In the genomic region with DNA sequence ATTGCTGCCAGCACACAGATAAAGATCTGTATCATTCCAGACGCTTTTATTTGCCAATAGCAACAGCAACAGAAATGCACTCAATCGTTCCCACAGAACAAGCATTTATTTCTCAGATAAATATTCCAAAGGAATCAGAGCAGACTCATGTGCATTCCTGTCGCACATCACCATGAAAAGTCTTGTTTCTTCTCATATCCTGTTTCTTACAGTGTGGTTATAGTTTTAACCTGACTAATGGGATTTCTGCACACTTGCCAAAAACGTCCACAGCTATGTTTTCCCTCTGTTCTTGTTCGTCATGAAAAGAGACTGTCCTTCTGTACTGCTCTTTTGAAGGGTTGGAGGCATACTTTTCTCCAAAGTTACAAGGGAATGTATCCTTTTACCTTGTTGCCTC, we compare ENCODE assay signal across 28 mouse cellular contexts.
A peak's percentile ranks its signal among the peaks of the same experiment; 100 is the strongest.
DNase-seq lines count a peak whose midpoint lies in the region; ATAC-seq and TF ChIP-seq lines count a peak whose summit lies in the region.
"Had no signal": no experiment of that assay in that cellular context is flagged by ENCODE, and none has a peak within 500 bp of the region (broad histone marks: within the 10 kb centered on the region; RNA-seq: fewer than 3 reads in every experiment).

No protein-coding gene starts in this region.

- H3K36me3 ChIP-seq in midbrain, postnatal 0 days (ENCODE audit: insufficient read depth, low read length) = no peaks in the 10 kb centered on the region
- H3K36me3 ChIP-seq in midbrain, embryonic 14.5 days (ENCODE audit: control insufficient read depth, insufficient read depth, low read length) = no peaks in the 10 kb centered on the region
- H3K36me3 ChIP-seq: embryonic facial prominence, embryonic 12.5 days; forebrain, embryonic 10.5 days; heart, embryonic 12.5 days; heart, embryonic 15.5 days; hindbrain, embryonic 10.5 days; hindbrain, embryonic 13.5 days; intestine, embryonic 15.5 days had no signal

- ATAC-seq in midbrain, postnatal 0 days (ENCODE audit: low FRiP score) = no peak
- ATAC-seq in midbrain, embryonic 14.5 days (ENCODE audit: low FRiP score, low TSS enrichment) = no peak
- ATAC-seq: activated CD4-positive, CD25-positive, alpha-beta regulatory T cell, adult 4 months; forebrain, embryonic 13.5 days; forebrain, embryonic 16.5 days; hindbrain, embryonic 16.5 days; intestine, embryonic 15.5 days had no signal

- DNase-seq in midbrain, postnatal 0 days (ENCODE audit: low spot score) = no peak
- no peak for DNase-seq in midbrain, embryonic 14.5 days
- DNase-seq in Muller cell, postnatal 12 days (ENCODE audit: inconsistent ontology term) = peak; percentile 40
- DNase-seq in fibroblast of lung, adult 2 months (ENCODE audit: low read depth) = peak; percentile 75
- no peak for DNase-seq in heart, adult 8-10 months (ENCODE audit: low spot score)
- DNase-seq in urinary bladder, adult 18-20 months (ENCODE audit: low spot score in 2 of 2) = no peak
- DNase-seq: adrenal gland, adult 8-10 months; adrenal gland, postnatal 25 days; cerebellum, adult 18-20 months; cerebellum, adult 9-10 months; cerebellum, postnatal 14 days; gastrocnemius, adult 2 months; gastrocnemius, postnatal 14 days; heart, adult 11 months; heart, postnatal 10 days; heart, postnatal 36 days had no signal

- no peak overlapping the region for H3K4me2 ChIP-seq in midbrain, postnatal 0 days (ENCODE audit: low read depth, low read length, poor library complexity, severe bottlenecking)
- no peak overlapping the region for H3K4me2 ChIP-seq in midbrain, embryonic 14.5 days (ENCODE audit: low read length)
- H3K4me2 ChIP-seq: embryonic facial prominence, embryonic 12.5 days; forebrain, embryonic 13.5 days; heart, embryonic 12.5 days; heart, embryonic 15.5 days; hindbrain, embryonic 13.5 days; intestine, embryonic 15.5 days had no signal

- no peaks in the 10 kb centered on the region for H3K4me1 ChIP-seq in midbrain, postnatal 0 days (ENCODE audit: insufficient read depth, low read length)
- H3K4me1 ChIP-seq in midbrain, embryonic 14.5 days (ENCODE audit: control insufficient read depth, insufficient read depth, low read length) = no peaks in the 10 kb centered on the region
- H3K4me1 ChIP-seq: embryonic facial prominence, embryonic 12.5 days; heart, embryonic 12.5 days; heart, embryonic 15.5 days; hindbrain, embryonic 10.5 days; hindbrain, embryonic 13.5 days; intestine, embryonic 15.5 days had no signal

- no peak overlapping the region for H3K4me3 ChIP-seq in midbrain, postnatal 0 days (ENCODE audit: low read depth, low read length)
- H3K4me3 ChIP-seq in midbrain, embryonic 14.5 days (replicated peaks; ENCODE audit: low read depth, low read length) = no peak overlapping the region
- H3K4me3 ChIP-seq: embryonic facial prominence, embryonic 12.5 days; erythroblast, embryonic 14.5 days; forebrain, embryonic 10.5 days; forebrain, embryonic 13.5 days; gastrocnemius, adult 2 months; heart, embryonic 12.5 days; heart, embryonic 15.5 days; hindbrain, embryonic 10.5 days; hindbrain, embryonic 13.5 days; intestine, embryonic 15.5 days had no signal

- no peak for TF ChIP-seq CTCF in midbrain, postnatal 0 days (IDR thresholded peaks at IDR 0.05)

- H3K9me3 ChIP-seq in midbrain, postnatal 0 days (ENCODE audit: low read length) = no peaks in the 10 kb centered on the region
- H3K9me3 ChIP-seq in midbrain, embryonic 14.5 days (ENCODE audit: control insufficient read depth, low read length) = no peaks in the 10 kb centered on the region
- H3K9me3 ChIP-seq: embryonic facial prominence, embryonic 12.5 days; forebrain, embryonic 10.5 days; forebrain, embryonic 13.5 days; heart, embryonic 12.5 days; heart, embryonic 15.5 days; hindbrain, embryonic 10.5 days; hindbrain, embryonic 13.5 days; intestine, embryonic 15.5 days had no signal

- peak overlapping the region; percentile 6; the same call in 1 of the 2 replicates for H3K27ac ChIP-seq in midbrain, postnatal 0 days (ENCODE audit: low read depth, low read length)
- no peak overlapping the region for H3K27ac ChIP-seq in midbrain, embryonic 14.5 days (replicated peaks; ENCODE audit: low read depth, low read length)
- H3K27ac ChIP-seq: embryonic facial prominence, embryonic 12.5 days; forebrain, embryonic 10.5 days; forebrain, embryonic 13.5 days; gastrocnemius, adult 2 months; heart, embryonic 15.5 days; hindbrain, embryonic 10.5 days; hindbrain, embryonic 13.5 days; intestine, embryonic 15.5 days had no signal

- no peaks in the 10 kb centered on the region for H3K27me3 ChIP-seq in midbrain, postnatal 0 days (ENCODE audit: insufficient read depth, low read length)
- no peaks in the 10 kb centered on the region for H3K27me3 ChIP-seq in midbrain, embryonic 14.5 days (ENCODE audit: control insufficient read depth, insufficient read depth, low read length)
- H3K27me3 ChIP-seq: embryonic facial prominence, embryonic 12.5 days; forebrain, embryonic 13.5 days; heart, embryonic 12.5 days; heart, embryonic 15.5 days; hindbrain, embryonic 13.5 days; intestine, embryonic 15.5 days had no signal

- H3K9ac ChIP-seq in midbrain, postnatal 0 days (replicated peaks; ENCODE audit: low read length, poor library complexity, severe bottlenecking) = no peak overlapping the region
- no peak overlapping the region for H3K9ac ChIP-seq in midbrain, embryonic 14.5 days (replicated peaks; ENCODE audit: low read length)
- H3K9ac ChIP-seq: embryonic facial prominence, embryonic 12.5 days; forebrain, embryonic 13.5 days; heart, embryonic 12.5 days; heart, embryonic 15.5 days; hindbrain, embryonic 13.5 days; intestine, embryonic 15.5 days had no signal

- 46% methylated on average over 5 of the region's 5 CpGs for whole genome bisulfite sequencing in midbrain, postnatal 0 days
- 72% methylated on average over 5 of the region's 5 CpGs for WGBS in midbrain, embryonic 14.5 days

Comparison
In these comparisons a context has a peak if more than half of its experiments do, and no peak if none do; other contexts are left out.
1. DNase-seq: peak in Muller cell, postnatal 12 days (single experiment) and fibroblast of lung, adult 2 months (single experiment); none in midbrain, postnatal 0 days (single experiment), midbrain, embryonic 14.5 days (single experiment), heart, adult 8-10 months (single experiment) and urinary bladder, adult 18-20 months (0 of 2).